Mouse (Mus musculus): Measurements from ENCODE around the gene Fermt1.

The Fermt1 gene

DNA sequence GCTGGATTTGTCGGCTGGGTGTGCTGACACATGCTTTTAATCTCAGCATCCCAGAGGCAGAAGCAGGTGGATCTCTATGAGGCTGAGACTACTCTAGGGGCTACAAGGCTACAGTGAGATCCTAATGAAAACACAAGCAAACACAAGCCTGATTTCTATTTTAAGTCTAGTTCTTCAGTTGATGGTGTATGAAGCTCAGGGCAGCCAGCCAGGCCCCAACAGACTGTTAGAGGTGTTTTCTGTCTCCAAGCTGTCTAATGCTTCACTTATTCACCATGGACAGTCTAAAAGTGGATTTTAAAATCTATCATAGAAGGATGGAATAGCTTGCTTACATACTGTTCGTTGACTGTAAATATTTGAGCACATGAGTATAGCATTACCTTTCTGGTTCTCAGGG is 84.2 kb downstream of the Fermt1 start:
- no peak for DNase-seq (ENCODE audit: low read depth)

DNA sequence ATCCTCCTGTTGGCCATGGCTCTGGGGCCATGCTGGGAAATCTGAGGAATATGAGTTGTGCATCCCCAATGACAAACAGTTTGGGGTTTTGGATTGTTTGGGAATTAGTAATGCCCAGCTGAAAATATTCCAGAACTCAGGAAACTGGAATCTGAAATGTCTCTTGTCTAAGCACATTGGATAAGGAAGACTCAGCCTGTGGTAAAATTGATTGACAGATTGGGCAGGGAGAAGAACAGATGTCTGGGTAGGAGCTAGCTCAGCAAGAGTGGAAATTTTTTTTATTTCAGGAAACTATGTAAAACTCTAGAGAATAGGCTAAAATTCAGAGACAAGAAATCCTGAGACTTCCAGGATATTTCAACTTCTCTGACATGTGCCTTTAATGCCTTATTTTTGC is 85.3 kb downstream of the Fermt1 start:
- DNase-seq (ENCODE audit: low read depth), result no peak

DNA sequence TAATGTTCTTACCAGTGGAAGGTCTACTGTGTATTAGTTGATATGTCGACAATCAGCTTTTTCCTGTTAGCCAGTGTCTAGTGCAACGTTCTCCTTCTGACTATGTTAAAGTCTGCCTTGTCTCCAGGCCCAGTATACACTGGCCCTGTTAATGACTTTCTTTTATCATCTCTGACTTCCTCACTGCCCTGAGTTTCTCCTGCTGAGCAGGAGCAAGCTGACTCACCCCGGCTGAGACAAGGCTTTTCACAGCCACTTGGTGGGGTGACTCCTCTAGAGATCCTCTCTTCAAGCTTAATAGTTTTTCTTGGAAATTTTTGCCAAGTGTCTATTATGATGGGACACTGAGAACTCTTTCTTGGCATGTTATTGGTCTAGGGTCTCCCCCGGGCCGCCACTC is 89.4 kb downstream of the Fermt1 start:
- no peak for DNase-seq (ENCODE audit: low read depth)

Measured in naive thymus-derived CD4-positive, alpha-beta T cell, adult 2 months (primary cell).